Mouse (Mus musculus) gastrocnemius, adult 18-20 months (tissue): ENCODE measurements around the gene Gm26657. TPM values are rescaled to one million over a fixed set of nuclear protein-coding genes. Genes with fewer than 3 reads are reported as not detected.

Source experiments
- DNase-seq: peaks from one replicate; pipeline ENCODE4 v3.0.0; 2021; ENCODE audit warnings: low spot score
- total RNA-seq, 2 experiments: library from RNA; stranded (reverse); gene quantifications; 2 replicates each; pipeline ENCODE4 v1.2.3; 2021

Gene Gm26657
- total RNA-seq, 2 experiments from 2014 or later: not detected

DNA sequence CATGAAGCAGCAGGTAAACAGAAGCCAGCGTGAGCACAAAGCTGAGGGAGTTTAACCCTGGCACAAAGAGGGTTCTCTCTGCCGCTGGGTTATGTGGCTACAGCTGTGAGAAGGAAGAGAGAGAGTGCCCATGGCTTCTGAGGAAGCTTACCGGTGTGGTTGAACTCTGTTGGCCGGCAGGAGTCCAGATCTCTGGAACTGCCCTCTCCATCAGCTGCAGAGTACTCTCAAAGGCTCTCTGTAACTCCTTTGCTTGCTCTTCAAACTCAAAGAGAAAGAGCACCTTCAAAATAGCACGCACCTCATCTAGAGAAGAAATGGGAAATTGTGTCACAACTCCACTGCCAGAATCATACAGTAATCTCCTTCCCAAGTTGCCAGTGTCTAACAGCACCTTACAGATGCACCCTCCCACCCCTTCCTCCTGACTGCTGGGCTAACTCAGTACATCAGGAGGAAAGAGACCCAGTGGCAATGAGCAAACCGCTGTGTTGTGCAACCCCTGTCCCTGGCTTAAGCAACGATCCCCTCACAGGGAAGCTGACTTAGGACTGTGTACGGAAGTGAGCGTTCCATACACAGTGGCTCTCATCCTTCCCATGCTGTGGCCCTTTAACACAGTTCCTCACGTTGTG lies 17.2 kb downstream of the Gm26657 start:
- no peak for DNase-seq

DNA sequence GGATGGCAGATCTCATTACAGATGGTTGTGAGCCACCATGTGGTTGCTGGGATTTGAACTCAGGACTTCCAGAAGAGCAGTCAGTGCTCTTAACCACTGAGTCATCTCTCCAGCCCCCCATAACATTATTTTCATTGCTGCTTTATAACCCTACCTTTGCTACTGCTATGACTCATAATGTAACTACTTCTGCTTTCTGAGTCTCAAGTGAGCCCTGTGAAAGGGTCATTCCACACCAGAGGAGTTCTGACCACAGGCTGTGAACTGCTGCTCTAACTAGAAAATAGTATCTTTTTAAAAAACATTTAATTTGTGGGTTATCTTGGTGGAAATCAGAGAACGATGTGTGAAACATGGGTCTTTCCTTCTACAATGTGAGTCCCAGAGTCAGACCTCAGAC lies 17.8 kb downstream of the Gm26657 start:
- no peak for DNase-seq

DNA sequence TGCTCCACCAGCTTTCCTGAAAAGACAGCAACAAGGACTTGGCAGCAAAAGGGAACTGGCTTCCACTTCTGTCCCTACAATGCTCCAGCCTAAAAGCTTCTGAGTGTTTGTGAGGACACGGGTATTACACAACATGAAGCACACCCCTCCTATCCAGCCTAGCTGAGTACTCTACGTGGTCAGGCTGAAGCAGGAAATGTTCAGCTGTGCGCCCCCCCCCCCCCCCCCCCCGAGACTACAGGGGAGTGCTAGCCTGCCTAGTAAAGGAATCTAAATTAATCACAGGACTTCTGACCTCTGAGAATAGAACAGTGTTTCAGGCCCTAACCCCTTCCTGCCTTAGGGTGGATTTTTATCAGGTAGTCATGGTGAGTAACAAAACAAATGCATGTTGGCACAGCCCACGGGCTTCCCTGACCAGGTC lies 28.0 kb downstream of the Gm26657 start:
- DNase-seq: no peak

DNA sequence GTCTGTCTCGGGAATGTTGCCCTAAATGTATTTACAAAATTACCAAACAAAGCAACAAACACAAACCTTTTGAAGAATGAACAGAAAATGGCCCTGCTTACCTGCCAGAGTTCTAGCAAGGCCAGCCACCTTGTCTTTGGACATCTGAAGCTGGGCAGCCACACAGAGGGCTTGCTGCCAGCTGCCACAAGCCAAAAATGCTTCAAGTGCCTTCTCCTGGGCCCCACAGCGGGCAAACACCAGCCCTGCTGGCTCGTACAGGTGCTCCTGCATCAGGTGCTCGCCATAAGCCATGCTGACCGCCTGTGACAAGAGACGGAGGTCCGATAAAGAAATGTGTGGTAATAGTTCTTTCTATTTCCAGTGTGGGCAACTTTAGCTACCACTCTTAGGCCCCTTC lies 29.0 kb downstream of the Gm26657 start:
- DNase-seq: no peak

DNA sequence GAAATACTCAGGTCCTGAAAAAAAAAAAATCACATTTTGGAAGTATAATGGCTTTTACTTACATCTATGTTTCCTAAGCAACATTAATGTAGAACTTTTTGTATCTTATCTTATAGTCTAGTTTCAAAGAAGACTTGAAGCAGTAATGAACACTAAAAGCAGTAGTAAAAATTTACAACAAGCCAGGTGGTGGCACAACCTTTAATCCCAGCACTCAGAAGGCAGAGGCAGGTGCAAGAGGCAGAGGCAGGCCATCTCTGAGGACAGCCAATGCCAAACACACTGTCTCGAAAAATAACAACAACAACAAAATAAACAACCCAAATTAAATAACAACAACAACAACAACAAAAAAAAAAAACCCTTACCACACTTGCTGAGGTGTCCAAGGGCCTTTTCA lies 31.2 kb downstream of the Gm26657 start:
- DNase-seq: no peak

Other genes with a start within 250 kb of the Gm26657 start
- not detected for gene Actl7b, start 1.4 kb downstream of the Gm26657 start, total RNA-seq
- not detected for gene Actl7a, start 3.3 kb downstream of the Gm26657 start, total RNA-seq
- 10 to 100 TPM; 24.8 to 25.5 TPM for gene Elp1, start 62.3 kb downstream of the Gm26657 start, total RNA-seq
- 1 to 10 TPM; 1.2 to 1.3 TPM for gene Fam206a, start 62.3 kb downstream of the Gm26657 start, total RNA-seq
- gene Ctnnal1, start 125.1 kb downstream of the Gm26657 start, total RNA-seq: 10 to 100 TPM in 1 of 2 experiments, 1 to 10 TPM in 1; 9.2 to 10.0 TPM
- 10 to 100 TPM; 19.7 to 21.1 TPM for gene Tmem245, start 207.4 kb downstream of the Gm26657 start, total RNA-seq